Mouse (Mus musculus): ENCODE results near the gene Ppil4. TPM values are rescaled to one million over a fixed set of nuclear protein-coding genes. Genes with fewer than 3 reads are reported as not detected.

The Ppil4 gene
- total RNA-seq, 2 experiments from 2014 or later, result 36.3 to 38.3 TPM

DNA sequence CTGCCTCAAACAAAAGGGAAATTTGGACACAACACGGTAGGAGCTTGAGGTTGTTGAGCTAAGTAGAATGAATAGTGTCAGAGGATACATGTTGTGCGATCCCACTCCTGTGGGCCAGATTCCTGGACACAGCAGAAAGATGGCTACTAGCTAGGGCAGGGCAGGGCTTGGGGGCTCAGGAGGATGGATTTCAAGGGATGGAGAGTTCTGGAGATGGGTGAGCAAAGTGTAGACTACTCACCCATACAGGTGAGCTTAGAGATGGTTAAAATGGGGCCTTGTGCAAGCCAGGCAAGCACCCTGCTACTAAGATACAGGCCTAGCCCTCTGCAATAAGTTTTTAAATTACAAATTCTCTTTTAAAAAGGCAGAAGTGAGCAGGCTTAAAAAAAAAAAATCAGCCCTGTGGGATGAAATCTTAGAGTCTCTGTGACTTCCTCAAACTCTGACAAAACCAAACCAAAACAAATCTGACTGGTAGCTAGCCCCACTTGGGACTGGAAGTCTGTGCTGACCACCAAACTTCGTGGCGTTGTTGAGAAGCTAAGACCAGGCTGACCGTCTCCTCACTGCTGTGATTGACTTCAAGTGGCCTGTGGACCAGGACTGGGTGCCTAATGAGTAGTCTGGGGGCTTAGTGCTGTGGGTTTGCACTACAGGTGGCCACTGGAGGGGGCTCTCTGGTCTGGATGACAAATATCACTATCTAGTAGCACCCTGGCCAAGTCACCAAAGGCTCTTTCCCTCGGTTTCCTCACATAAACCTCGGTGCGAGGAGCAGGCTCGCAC is 40.9 kb downstream of the Ppil4 start:
- Histone ChIP-seq H3K27ac (no peak overlapping the region), H3K4me3 (no peak overlapping the region)
- TF ChIP-seq CTCF (conservative IDR thresholded peaks at IDR 0.05), result peak; percentile 8; the same call in 1 of the 2 replicates
- no peak for DNase-seq (ENCODE audit: low spot score in 2 of 2)

- Histone ChIP-seq H3K4me3 (no peak overlapping the region), H3K27ac (no peak overlapping the region)
- no peak for TF ChIP-seq CTCF (conservative IDR thresholded peaks at IDR 0.05)
- no peak for DNase-seq (ENCODE audit: low spot score in 2 of 2)
Measured at GRCm38 (mm10) chr10:7834671-7835225, 42.1 kb downstream of the Ppil4 start.

DNA sequence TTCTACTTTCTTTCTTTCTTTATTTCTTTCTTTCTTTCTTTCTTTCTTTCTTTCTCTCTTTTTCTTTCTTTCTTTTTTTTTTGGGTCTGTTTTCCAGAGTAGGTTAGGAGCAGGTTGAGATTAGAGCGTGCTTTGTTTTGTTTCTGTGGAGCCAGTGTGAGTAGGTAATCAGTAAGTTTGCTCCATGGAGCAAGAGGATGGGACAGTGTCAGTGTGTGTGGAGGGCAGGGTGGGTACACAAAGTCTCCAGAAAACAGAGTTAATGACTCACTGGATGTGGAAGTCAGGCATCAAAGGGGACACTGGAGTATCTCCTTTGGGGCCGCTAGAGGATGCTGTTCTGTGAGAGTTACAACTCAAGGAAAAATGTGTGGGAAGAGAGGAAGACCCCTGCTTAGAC is 44.2 kb downstream of the Ppil4 start:
- no peak overlapping the region for H3K4me3 ChIP-seq
- H3K27ac ChIP-seq, result no peak overlapping the region
- TF ChIP-seq CTCF (conservative IDR thresholded peaks at IDR 0.05), result no peak
- DNase-seq (ENCODE audit: low spot score in 2 of 2), result no peak

DNA sequence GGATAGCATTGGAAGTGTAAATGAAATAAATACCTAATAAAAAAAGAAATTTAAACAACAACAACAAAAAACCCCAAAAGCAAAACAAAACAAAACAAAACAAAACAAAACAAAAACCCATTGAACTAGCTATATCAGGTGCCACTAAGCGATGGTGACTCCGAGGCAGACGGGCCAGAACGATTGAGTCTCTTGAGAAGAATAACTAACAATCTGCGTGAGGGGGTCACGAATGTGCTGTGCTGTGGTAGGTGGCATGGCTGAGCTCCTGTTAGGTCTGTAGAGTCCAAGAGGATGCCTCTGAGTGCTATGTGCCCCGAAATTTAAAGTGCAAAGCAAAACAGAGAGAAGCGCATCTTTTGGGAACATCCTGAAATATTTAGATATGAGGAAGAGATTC is 44.8 kb downstream of the Ppil4 start:
- H3K27ac ChIP-seq, result no peak overlapping the region
- no peak for DNase-seq (ENCODE audit: low spot score in 2 of 2)
- H3K4me3 ChIP-seq, result no peak overlapping the region
- no peak for TF ChIP-seq CTCF (conservative IDR thresholded peaks at IDR 0.05)

GRCm38 (mm10) chr10:7838036-7838435 is 45.3 kb downstream of the Ppil4 start:
- H3K27ac ChIP-seq, result no peak overlapping the region
- DNase-seq (ENCODE audit: low spot score in 2 of 2), result no peak
- TF ChIP-seq CTCF (conservative IDR thresholded peaks at IDR 0.05), result no peak
- no peak overlapping the region for H3K4me3 ChIP-seq

DNA sequence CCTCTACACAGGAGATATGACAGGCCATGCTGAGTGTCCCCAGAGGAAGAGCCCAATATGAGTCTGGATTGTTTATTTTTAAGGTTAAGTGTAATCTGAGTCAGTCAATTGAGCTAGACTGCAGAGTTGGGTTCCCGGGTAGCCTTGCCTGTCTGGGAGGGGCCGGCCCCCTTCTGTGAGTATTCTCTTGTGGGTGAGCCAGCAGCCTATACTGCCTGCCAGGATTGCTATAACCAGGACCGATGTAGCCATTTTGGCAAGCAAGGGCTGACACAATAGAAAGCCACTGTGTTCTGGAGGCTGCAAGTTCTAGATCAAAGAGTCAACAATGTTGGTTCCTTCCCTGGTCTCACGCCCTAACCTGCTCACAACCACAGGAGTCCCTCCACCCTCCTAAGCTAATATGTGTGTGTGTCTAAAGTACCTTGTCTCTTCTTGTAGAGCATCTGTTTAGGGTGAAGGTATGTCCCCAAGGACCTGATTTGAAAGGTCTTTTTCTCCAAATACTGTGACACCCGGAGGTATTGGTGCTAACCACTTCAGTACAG is 46.3 kb downstream of the Ppil4 start:
- no peak overlapping the region for H3K4me3 ChIP-seq
- no peak for TF ChIP-seq CTCF (conservative IDR thresholded peaks at IDR 0.05)
- no peak for DNase-seq (ENCODE audit: low spot score in 2 of 2)

GRCm38 (mm10) chr10:7839551-7840352 is 47.1 kb downstream of the Ppil4 start:
- H3K4me3 ChIP-seq, result peak overlapping the region; percentile 14; the same call in 1 of the 2 replicates
- no peak for DNase-seq (ENCODE audit: low spot score in 2 of 2)
- no peak overlapping the region for H3K27ac ChIP-seq
- TF ChIP-seq CTCF (conservative IDR thresholded peaks at IDR 0.05), result no peak

More for the DNA sequence above, 46.3 kb downstream of the Ppil4 start:
- H3K27ac ChIP-seq, result no peak overlapping the region

DNA sequence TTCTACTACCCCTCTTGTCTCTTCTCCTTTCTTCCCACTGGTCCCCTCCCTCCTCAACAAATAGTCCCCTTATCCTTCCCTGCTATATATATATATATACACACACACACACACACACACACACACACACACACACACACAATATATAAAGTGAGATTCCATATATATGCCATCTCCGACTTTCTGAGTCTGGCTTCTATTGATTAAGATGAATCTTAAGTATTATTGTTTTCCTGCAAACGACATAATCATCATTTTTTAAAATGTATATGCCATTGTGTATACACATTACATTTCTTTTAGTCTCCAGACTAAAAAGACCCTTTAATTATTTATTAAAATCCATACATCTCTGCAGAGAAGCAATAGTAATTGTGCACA is 47.7 kb downstream of the Ppil4 start:
- Histone ChIP-seq H3K4me3 (no peak overlapping the region), H3K27ac (no peak overlapping the region)
- DNase-seq (ENCODE audit: low spot score in 2 of 2), result no peak
- TF ChIP-seq CTCF (conservative IDR thresholded peaks at IDR 0.05), result no peak

- no peak overlapping the region for H3K4me3 ChIP-seq
- no peak overlapping the region for H3K27ac ChIP-seq
- DNase-seq (ENCODE audit: low spot score in 2 of 2), result no peak
- no peak for TF ChIP-seq CTCF (conservative IDR thresholded peaks at IDR 0.05)
Measured at GRCm38 (mm10) chr10:7840785-7841184, 48.1 kb downstream of the Ppil4 start.

GRCm38 (mm10) chr10:7841571-7842080 is 48.9 kb downstream of the Ppil4 start:
- Histone ChIP-seq H3K27ac (no peak overlapping the region), H3K4me3 (no peak overlapping the region)
- no peak for DNase-seq (ENCODE audit: low spot score in 2 of 2)
- TF ChIP-seq CTCF (conservative IDR thresholded peaks at IDR 0.05), result no peak

DNA sequence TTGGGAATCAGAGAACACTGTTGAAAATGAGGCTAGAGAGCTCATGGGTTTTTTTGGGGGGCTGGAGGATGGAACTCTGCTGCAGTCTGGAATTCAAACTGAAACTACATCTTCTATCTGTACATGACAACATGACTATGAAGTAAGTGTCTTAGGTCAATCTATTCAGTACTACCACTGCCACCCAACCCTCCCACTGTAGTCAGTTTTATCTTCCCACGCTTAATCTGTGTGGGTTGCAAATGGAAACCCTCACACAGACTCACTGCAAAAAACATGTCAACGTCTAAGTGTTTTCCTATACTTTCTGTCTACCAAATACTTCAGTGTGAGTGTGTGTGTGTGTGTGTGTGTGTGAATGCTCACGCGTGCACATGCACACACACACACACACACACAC is 50.5 kb downstream of the Ppil4 start:
- no peak for DNase-seq (ENCODE audit: low spot score in 2 of 2)
- TF ChIP-seq CTCF (conservative IDR thresholded peaks at IDR 0.05), result no peak
- no peak overlapping the region for H3K4me3 ChIP-seq
- H3K27ac ChIP-seq, result no peak overlapping the region

GRCm38 (mm10) chr10:7844161-7844560 is 51.5 kb downstream of the Ppil4 start:
- Histone ChIP-seq H3K4me3 (no peak overlapping the region), H3K27ac (no peak overlapping the region)
- no peak for TF ChIP-seq CTCF (conservative IDR thresholded peaks at IDR 0.05)
- DNase-seq (ENCODE audit: low spot score in 2 of 2), result no peak

GRCm38 (mm10) chr10:7845136-7845535 is 52.4 kb downstream of the Ppil4 start:
- no peak overlapping the region for H3K4me3 ChIP-seq
- no peak overlapping the region for H3K27ac ChIP-seq
- no peak for DNase-seq (ENCODE audit: low spot score in 2 of 2)
- no peak for TF ChIP-seq CTCF (conservative IDR thresholded peaks at IDR 0.05)

Data from layer of hippocampus, adult 2 months (tissue).